Mouse (Mus musculus): ENCODE results near the gene Bloc1s1. TPM values are rescaled to one million over a fixed set of nuclear protein-coding genes. Genes with fewer than 3 reads are reported as not detected.
A peak's percentile ranks its signal among the peaks of the same experiment; 100 is the strongest.

The Bloc1s1 gene
- polyA plus RNA-seq, 1 experiment from 2014 or later = 197 TPM

DNA sequence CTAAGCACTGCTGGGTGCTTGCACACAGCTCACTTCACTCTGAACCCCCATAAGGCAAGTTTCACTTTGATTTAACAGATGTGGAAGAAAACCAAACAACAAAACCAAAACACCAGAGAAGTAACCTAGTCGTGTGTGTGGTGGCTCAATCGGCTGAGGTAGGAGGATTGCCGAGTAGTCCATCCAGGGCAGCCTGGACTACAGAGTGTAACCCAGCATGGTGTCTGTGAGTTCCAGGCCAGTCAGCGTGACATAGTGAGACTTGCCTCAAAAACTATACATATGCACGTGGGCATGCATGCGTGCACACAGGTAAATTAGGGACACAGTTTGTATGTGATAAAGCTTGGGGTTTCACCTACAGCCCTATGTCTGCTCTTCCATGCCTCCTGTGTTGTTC, 6.4 kb downstream of the Bloc1s1 start:
- H3K36me3 ChIP-seq = peaks cover 60% of the 10 kb centered on the region
- peaks cover 36% of the 10 kb centered on the region for H3K4me1 ChIP-seq (replicated peaks)
- H3K9me3 ChIP-seq = no peaks in the 10 kb centered on the region
- no peaks in the 10 kb centered on the region for H3K27me3 ChIP-seq
- 89% methylated on average over 6 of the region's 6 CpGs for WGBS
- no peak overlapping the region for H3K9ac ChIP-seq (replicated peaks)
- H3K4me3 ChIP-seq (replicated peaks) = no peak overlapping the region
- no peak overlapping the region for H3K27ac ChIP-seq
- ATAC-seq (ENCODE audit: insufficient number of reproducible peaks, insufficient read depth, low FRiP score, low TSS enrichment, low read depth) = no peak
- H3K4me2 ChIP-seq = no peak overlapping the region

DNA sequence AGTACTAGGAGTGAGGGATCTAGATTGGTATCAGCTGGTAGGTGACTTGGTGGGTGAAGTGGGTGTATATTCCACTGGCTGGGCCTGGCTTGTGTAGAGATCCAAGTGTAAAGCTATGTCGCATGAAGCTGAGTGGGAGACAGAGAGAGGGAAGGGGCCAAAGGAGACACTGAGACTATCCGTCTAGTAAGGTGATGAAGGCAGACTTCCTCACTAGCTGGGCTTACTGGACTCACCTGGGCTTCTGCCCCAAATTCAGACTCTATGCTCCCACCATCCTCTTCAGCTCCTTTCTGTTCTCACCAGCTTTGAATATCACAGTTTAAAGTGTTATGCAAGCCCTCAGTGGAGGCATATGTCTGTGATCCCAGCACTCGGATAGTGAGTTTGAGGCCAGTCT, 7.2 kb downstream of the Bloc1s1 start:
- no peak overlapping the region for H3K4me3 ChIP-seq (replicated peaks)
- H3K27me3 ChIP-seq = no peaks in the 10 kb centered on the region
- ATAC-seq (ENCODE audit: insufficient number of reproducible peaks, insufficient read depth, low FRiP score, low TSS enrichment, low read depth) = no peak
- peaks cover 68% of the 10 kb centered on the region for H3K36me3 ChIP-seq
- 89% methylated on average over 3 of the region's 3 CpGs for WGBS
- peaks cover 35% of the 10 kb centered on the region for H3K4me1 ChIP-seq (replicated peaks)
- no peak overlapping the region for H3K4me2 ChIP-seq
- no peak overlapping the region for H3K9ac ChIP-seq (replicated peaks)
- H3K9me3 ChIP-seq = no peaks in the 10 kb centered on the region
- H3K27ac ChIP-seq = no peak overlapping the region

DNA sequence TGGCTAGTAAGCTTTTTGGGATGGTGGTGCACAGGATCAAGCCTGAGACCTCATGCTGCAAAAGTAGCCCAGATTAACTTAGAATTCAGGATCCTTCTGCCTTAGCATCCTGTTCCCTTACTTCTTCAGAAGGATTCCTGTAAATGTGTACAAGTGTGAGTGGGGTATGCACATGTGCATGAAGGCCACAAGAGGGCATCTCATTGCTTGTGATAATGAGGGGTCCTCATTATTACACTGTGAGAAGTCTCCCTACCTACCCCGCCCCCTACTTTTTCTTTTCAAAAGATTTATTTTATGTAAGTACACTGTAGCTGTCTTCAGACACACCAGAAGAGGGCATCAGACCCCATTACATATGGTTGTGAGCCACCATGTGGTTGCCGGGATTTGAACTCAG, 8.3 kb downstream of the Bloc1s1 start:
- no peak overlapping the region for H3K9ac ChIP-seq (replicated peaks)
- no peak overlapping the region for H3K4me2 ChIP-seq
- 90% methylated on average over 2 of the region's 2 CpGs for WGBS
- H3K27me3 ChIP-seq = no peaks in the 10 kb centered on the region
- ATAC-seq (ENCODE audit: insufficient number of reproducible peaks, insufficient read depth, low FRiP score, low TSS enrichment, low read depth) = no peak
- peaks cover 75% of the 10 kb centered on the region for H3K36me3 ChIP-seq
- no peak overlapping the region for H3K27ac ChIP-seq
- peaks cover 34% of the 10 kb centered on the region for H3K4me1 ChIP-seq (replicated peaks)
- no peak overlapping the region for H3K4me3 ChIP-seq (replicated peaks)
- H3K9me3 ChIP-seq = no peaks in the 10 kb centered on the region

DNA sequence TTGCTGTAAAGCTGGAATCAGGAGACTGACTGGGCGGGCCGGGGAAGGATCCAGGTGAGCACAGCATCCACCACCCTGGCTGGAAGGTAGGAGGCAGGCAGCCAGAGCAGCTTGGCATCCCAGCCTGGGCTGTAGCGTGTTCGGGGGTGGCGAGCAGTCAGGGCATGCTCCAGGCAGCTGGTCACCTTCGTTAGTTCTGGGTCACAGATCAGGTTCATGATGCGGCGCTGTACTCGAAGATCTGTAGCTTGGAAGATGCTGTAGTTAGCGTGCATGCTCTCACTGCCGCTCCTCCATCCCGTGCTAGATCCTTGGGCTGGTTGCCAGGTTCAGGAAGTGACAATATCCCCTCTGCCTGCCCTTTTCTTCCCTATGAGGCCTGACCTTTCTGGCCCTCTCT, 10.1 kb downstream of the Bloc1s1 start:
- Histone ChIP-seq H3K4me1 (replicated peaks) (peaks cover 33% of the 10 kb centered on the region), H3K36me3 (peaks cover 70% of the 10 kb centered on the region), H3K27ac (no peak overlapping the region), H3K9me3 (no peaks in the 10 kb centered on the region), H3K4me2 (no peak overlapping the region), H3K9ac (replicated peaks) (no peak overlapping the region), H3K27me3 (no peaks in the 10 kb centered on the region), H3K4me3 (replicated peaks) (no peak overlapping the region)
- WGBS = 91% methylated on average over 12 of the region's 12 CpGs
- no peak for ATAC-seq (ENCODE audit: insufficient number of reproducible peaks, insufficient read depth, low FRiP score, low TSS enrichment, low read depth)

DNA sequence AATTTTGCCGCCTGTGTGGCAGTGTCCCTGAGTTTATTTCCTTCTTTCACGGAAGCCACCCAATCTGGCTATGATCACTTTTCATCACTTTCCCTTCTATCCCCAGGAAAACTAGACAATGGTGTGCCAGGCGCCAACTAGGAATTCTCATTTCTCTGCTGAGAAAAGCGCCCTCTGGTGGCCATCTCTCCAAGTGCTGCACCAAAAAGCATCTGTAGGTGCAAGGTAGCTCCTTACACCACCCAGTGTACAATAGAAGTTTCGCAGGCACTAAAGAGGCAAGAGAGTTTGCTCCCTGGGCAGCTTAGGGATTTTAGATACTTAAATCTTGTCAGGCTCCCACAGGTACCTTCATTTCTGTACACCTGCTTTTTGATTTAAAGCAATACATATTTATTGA, 10.6 kb downstream of the Bloc1s1 start:
- ATAC-seq (ENCODE audit: insufficient number of reproducible peaks, insufficient read depth, low FRiP score, low TSS enrichment, low read depth) = no peak
- peak overlapping the region; percentile 50; the same call in 1 of the 2 replicates for H3K27ac ChIP-seq
- no peak overlapping the region for H3K9ac ChIP-seq (replicated peaks)
- WGBS = 8% methylated on average over 5 of the region's 5 CpGs
- H3K4me2 ChIP-seq = no peak overlapping the region
- peaks cover 35% of the 10 kb centered on the region for H3K4me1 ChIP-seq (replicated peaks)
- H3K27me3 ChIP-seq = no peaks in the 10 kb centered on the region
- H3K36me3 ChIP-seq = peaks cover 66% of the 10 kb centered on the region
- H3K9me3 ChIP-seq = no peaks in the 10 kb centered on the region
- H3K4me3 ChIP-seq (replicated peaks) = no peak overlapping the region

DNA sequence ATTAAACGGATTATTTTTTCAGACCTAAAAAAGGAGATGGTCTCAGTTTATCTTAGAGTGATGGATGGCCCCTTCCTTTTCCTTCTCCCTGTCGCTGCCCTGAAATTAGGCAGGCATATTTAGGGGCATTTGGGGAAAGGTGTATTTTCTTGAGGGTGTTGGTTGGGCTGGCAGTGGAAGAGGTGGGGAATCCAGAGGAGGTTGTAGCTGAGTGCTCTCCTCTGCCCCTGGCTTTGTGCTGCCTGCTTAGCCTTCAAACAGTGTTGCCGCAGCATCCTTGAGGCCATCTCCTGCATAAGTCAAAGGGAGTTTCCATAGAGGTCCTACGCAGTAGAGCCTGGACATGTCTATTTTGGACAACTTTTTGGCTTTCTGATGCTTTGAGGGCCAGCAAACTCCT, 11.0 kb downstream of the Bloc1s1 start:
- 84% methylated on average over 4 of the region's 4 CpGs for WGBS
- no peak overlapping the region for H3K4me2 ChIP-seq

DNA sequence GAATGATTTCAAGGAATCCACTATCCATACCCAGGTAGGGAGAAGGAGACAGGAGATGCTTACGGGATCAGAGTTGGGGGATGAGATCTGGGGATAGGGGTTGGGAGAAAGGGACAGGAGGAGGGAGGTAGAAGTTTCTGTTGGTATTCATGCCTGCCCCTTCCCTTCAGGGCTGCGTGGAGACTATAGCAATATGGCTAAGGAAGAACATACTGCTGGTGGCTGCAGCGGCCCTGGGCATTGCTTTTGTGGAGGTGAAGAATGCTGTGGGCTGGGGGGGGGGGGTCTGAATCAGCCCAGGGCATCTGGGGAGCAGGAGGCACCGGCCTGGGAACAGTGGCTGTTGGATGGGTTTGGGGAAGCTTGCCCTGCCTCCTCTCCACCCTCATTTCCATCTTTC, 11.6 kb downstream of the Bloc1s1 start:
- Histone ChIP-seq H3K36me3 (peaks cover 56% of the 10 kb centered on the region), H3K27ac (0 out of 2 replicates have a peak overlapping the region, but pooled peaks have one; percentile 50), H3K9ac (replicated peaks) (peak overlapping the region; percentile 31; the same call in 1 of the 2 replicates), H3K9me3 (no peaks in the 10 kb centered on the region), H3K27me3 (no peaks in the 10 kb centered on the region), H3K4me2 (peak overlapping the region; percentile 78; the same call in 1 of the 2 replicates), H3K4me3 (replicated peaks) (0 out of 2 replicates have a peak overlapping the region, but pooled peaks have one; percentile 3), H3K4me1 (replicated peaks) (peaks cover 35% of the 10 kb centered on the region)
- no peak for ATAC-seq (ENCODE audit: insufficient number of reproducible peaks, insufficient read depth, low FRiP score, low TSS enrichment, low read depth)
- 75% methylated on average over 4 of the region's 4 CpGs for WGBS

More for the DNA sequence above, 11.0 kb downstream of the Bloc1s1 start:
- H3K27ac ChIP-seq = peak overlapping the region; percentile 50; the same call in 1 of the 2 replicates
- no peaks in the 10 kb centered on the region for H3K27me3 ChIP-seq
- no peak overlapping the region for H3K9ac ChIP-seq (replicated peaks)
- no peak for ATAC-seq (ENCODE audit: insufficient number of reproducible peaks, insufficient read depth, low FRiP score, low TSS enrichment, low read depth)
- 0 out of 2 replicates have a peak overlapping the region, but pooled peaks have one; percentile 3 for H3K4me3 ChIP-seq (replicated peaks)
- peaks cover 35% of the 10 kb centered on the region for H3K4me1 ChIP-seq (replicated peaks)
- H3K36me3 ChIP-seq = peaks cover 61% of the 10 kb centered on the region
- no peaks in the 10 kb centered on the region for H3K9me3 ChIP-seq

DNA sequence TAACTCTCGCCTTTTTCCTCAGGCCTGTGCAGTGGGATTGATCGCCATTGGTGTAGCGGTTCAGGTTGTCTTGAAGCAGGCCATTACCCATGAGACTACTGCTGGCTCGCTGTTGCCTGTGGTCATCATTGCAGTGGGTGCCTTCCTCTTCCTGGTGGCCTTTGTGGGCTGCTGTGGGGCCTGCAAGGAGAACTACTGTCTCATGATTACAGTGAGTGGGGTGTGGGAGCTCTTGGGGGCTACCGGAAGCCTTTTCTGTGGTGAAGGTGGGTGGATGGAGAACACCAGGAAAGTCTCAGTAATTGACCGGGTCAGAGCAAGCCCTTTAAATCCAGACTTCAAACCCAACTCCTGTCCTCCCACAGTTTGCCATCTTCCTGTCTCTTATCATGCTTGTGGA, 12.4 kb downstream of the Bloc1s1 start:
- no peak for ATAC-seq (ENCODE audit: insufficient number of reproducible peaks, insufficient read depth, low FRiP score, low TSS enrichment, low read depth)
- Histone ChIP-seq H3K4me1 (replicated peaks) (peaks cover 35% of the 10 kb centered on the region), H3K9me3 (no peaks in the 10 kb centered on the region), H3K27ac (no peak overlapping the region; the same call in 1 of the 2 replicates), H3K9ac (replicated peaks) (no peak overlapping the region), H3K36me3 (peaks cover 48% of the 10 kb centered on the region), H3K4me3 (replicated peaks) (peak overlapping the region; percentile 89), H3K4me2 (peak overlapping the region; percentile 78), H3K27me3 (no peaks in the 10 kb centered on the region)
- WGBS = 92% methylated on average over 6 of the region's 6 CpGs

DNA sequence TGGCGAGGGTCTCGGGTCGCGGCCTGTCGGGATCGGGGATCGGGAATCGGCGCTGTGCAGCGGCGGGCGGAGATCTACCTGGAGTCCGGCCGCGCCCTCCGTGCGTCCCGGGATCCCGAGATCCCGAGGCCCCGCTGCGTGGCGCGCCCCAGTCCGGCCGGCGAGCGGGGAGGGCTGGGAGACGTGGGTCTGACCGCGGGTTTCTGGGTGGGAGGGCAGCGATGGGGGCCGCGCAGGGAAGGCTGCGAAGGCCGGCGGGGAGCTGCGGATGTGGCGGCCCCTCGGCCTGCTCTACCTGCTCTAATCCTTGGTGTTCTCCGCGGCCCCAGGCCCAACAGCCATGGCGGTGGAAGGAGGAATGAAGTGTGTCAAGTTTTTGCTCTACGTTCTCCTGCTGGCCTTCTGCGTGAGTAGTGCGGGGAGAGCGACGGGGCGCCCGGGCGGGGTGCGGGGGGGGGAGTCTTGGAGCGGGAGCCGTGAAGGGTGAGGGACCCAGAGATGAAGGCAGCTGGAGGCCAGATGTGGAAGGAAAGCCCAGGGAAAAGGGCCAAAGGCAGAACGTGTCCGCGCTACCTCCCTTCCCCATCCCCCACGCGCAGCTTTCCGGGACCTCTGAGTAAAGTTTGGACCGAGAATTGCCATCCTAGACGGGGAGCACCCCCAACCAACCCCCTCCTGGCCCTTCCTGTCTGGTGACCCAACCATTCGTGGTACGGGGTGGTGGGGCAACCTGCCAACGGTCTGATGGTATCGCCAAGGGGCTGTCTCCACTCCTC, 13.6 kb downstream of the Bloc1s1 start:
- H3K27ac ChIP-seq = peak overlapping the region; percentile 96
- H3K9ac ChIP-seq (replicated peaks) = peak overlapping the region; percentile 95
- H3K4me3 ChIP-seq (replicated peaks) = peak overlapping the region; percentile 89
- peaks cover 35% of the 10 kb centered on the region for H3K4me1 ChIP-seq (replicated peaks)
- ATAC-seq (ENCODE audit: insufficient number of reproducible peaks, insufficient read depth, low FRiP score, low TSS enrichment, low read depth) = no peak
- under 1% methylated on average over 66 of the region's 66 CpGs for WGBS
- no peaks in the 10 kb centered on the region for H3K27me3 ChIP-seq
- peaks cover 37% of the 10 kb centered on the region for H3K36me3 ChIP-seq
- no peaks in the 10 kb centered on the region for H3K9me3 ChIP-seq
- peak overlapping the region; percentile 78 for H3K4me2 ChIP-seq

DNA sequence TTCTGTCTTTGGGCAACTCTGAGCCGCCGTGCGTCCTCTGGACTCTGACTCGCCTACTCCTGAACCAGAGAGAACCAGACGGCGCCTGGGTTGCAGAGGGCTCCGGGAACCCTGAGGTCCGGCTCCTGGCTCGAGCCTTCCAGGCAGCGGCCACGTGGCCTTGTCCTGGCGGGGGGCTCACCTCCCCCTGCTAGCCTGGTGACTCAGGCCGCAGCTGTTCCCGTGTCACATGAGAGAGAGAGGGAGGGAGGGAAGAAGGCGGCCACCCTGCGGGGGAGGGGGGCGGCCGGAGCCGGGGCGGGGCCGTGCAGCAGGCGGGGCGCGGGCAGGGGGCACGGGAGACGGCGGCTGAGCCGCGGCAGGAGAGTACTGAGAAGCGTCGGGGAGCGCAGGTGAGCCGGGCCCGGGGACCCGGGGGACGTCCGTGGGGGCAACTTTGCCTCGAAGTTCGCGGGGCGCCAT, 14.2 kb downstream of the Bloc1s1 start:
- WGBS = 2% methylated on average over 38 of the region's 41 CpGs
- peak; percentile 74 for ATAC-seq (ENCODE audit: insufficient number of reproducible peaks, insufficient read depth, low FRiP score, low TSS enrichment, low read depth)
- peak overlapping the region; percentile 78 for H3K4me2 ChIP-seq
- H3K36me3 ChIP-seq = peaks cover 30% of the 10 kb centered on the region
- H3K4me1 ChIP-seq (replicated peaks) = peaks cover 35% of the 10 kb centered on the region
- peak overlapping the region; percentile 89 for H3K4me3 ChIP-seq (replicated peaks)
- no peaks in the 10 kb centered on the region for H3K9me3 ChIP-seq
- peak overlapping the region; percentile 96 for H3K27ac ChIP-seq
- H3K9ac ChIP-seq (replicated peaks) = peak overlapping the region; percentile 95
- no peaks in the 10 kb centered on the region for H3K27me3 ChIP-seq

DNA sequence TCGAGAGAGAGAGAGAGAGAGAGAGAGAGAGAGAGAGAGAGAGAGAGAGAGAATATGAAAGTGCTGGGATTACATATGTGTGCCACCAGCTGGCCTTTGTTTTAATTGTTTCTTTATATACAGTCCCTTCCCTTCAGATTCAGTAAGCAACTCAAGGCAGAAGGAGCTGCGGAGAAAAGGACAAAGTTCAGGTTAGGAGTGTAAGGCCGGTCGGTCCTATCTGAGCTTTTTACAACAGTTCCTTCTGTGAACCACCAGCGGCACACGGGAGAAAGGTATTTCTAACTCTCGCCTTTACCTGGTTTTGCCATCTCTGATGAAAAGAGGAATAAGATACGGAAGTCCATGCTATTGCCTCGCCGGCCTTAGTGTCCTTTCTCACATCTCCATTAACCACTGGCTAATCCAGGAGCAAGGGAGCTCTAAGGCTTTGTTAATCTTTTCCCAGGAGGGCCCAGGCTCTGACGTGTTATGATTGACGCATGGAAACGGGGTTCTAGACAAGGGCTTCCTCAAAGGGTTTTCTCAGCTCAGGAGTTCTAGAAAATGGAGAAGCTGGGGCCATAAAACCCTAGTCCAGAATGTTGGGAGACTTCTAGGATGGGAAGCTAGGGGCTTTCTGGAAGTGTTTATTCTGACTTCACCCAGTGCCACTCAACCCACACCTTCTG, 14.9 kb downstream of the Bloc1s1 start:
- Histone ChIP-seq H3K36me3 (peaks cover 23% of the 10 kb centered on the region), H3K4me3 (replicated peaks) (peak overlapping the region; percentile 89), H3K4me1 (replicated peaks) (peaks cover 35% of the 10 kb centered on the region), H3K9me3 (no peaks in the 10 kb centered on the region), H3K27me3 (no peaks in the 10 kb centered on the region), H3K27ac (peak overlapping the region; percentile 96), H3K9ac (replicated peaks) (peak overlapping the region; percentile 95), H3K4me2 (peak overlapping the region; percentile 78)
- 60% methylated on average over 13 of the region's 13 CpGs for WGBS
- ATAC-seq (ENCODE audit: insufficient number of reproducible peaks, insufficient read depth, low FRiP score, low TSS enrichment, low read depth) = no peak; the same call in 1 of the 2 replicates
